Mouse (Mus musculus) C2C12 (cell line): Measurements from ENCODE around the gene Mon2.
"Not testable (repeated sequence)": the region's sequence is repeated elsewhere in the genome, so short reads cannot be mapped to it uniquely, and the experiment has no call there.

Experiments
- CTCF ChIP-seq: IDR thresholded peaks from one replicate; pipeline ENCODE4 v1.5.1; 2011; ENCODE audit not compliant: control insufficient read depth, insufficient read depth, insufficient read length
- MYOD1 ChIP-seq: IDR thresholded peaks from one replicate; pipeline ENCODE4 v1.6.1; 2011; ENCODE audit warnings: low read depth; ENCODE audit not compliant: control insufficient read depth, insufficient read length
- MYOG ChIP-seq: IDR thresholded peaks from one replicate; pipeline ENCODE4 v1.6.1; 2011; ENCODE audit not compliant: control insufficient read depth, insufficient read length; ENCODE audit errors: extremely low read depth

- TF ChIP-seq CTCF, MYOD1, MYOG: not testable (repeated sequence)
Measured at GRCm38 (mm10) chr10:122965650-122966049, 110.7 kb downstream of the Mon2 start.
